Mouse (Mus musculus): ENCODE measurements around the gene Wsb1.

Wsb1 gene

DNA sequence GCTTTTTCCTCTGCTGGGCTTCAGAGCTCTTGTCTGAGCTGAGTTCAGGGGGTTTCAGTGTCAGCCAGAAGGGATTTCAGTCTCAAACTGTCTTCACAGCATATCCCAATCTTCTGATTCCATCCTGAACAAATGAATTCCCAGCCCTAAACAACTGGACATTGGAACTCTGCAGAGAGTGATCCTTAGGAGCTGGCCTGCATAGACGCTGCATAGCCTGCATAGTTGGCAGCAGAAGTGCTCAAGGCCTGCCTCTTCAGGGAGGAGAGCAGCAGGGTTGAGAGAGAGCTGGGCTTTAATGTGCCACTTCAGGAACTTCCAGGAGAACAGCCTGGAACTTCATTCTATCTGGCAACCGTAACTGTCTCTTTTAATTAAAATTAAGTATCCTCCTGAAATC lies 38.9 kb downstream of the Wsb1 start:
- DNase-seq (ENCODE audit: low spot score), result no peak

DNA sequence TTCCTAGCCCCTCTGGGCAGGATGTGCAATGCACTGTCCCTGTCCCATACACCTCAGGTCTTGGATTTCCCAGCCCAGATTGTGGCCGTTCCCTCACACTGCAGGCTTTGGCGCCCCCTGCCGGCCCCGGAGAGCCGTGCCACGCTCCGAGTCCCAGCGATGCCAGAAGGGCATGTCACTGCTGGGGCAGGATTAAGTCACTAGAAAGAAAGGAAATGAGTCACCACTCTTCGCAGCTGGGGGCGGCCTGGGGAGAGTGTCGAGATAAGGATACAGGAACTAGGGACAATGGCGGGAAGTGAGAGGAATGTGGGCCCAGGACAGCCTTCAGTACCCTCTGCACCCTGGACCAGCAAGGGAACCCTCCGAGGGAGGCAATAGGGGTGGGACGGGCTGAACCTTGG lies 40.5 kb downstream of the Wsb1 start:
- peak; percentile 99 for DNase-seq (ENCODE audit: low spot score)

DNA sequence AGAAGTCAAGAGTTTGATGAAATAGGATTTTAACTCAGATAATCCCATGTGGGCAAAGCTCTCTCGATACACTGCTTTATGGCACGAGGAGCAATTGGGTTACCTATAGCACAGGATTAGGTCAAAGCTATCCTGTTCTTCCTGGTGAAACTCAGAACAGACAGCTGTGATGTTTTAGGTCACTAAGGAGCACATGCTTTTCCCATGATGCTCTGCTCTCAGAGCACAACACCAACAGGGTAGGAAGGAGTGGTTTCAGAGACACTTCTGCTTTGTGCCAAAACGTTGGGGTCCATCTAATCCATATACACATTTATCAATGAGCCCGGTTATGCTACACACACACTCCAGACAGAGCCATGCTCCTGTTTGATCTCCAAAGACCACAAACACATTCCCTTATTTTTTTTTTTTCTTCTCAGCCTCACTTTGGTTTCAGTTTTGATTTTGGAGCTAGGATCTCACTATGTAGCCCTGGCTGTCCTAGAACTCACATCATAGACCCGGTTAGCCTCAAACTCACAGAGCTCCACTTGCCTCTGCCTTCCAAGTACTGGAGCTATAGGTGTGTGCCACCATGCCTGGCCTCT lies 44.5 kb downstream of the Wsb1 start:
- no peak for DNase-seq (ENCODE audit: low spot score)

DNA sequence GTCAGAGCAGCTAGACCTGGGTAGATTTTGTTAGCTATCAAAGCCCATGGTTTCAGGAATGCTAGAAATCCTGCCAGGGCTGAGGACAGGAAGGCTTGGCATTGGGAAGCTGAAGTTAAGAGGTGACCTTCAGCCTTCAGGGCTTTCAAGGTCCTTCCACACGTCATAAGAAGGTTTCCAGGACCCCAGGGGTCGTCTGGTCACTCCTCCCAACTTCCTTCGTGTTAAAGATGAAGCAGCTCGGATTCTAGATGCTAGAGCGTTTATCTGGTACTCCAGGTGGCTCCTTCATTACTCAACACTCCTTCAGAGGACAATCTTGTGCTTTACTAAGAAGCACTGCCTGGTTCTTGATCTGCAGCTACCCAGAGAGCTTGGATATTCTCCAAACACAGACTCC lies 45.4 kb downstream of the Wsb1 start:
- no peak for DNase-seq (ENCODE audit: low spot score)

DNA sequence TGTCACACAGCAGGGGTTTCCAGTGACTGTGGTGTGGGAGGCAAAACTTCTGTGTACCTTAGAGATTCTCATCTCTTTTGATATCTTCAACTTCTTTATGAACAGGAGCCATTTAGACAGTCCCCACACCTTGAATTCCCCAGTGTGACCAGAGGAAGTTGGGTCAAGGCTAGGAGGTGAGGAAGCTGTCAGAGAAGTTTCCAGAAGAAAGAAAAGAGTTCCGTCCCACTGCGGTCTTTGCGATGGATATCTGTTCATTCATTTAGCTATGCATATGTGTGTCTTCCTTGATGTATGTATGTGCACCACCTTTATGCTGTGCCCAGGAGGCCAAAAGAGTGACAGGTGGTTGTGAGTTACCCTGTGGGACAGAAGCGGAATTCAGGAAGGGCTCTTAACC lies 46.0 kb downstream of the Wsb1 start:
- no peak for DNase-seq (ENCODE audit: low spot score)

DNA sequence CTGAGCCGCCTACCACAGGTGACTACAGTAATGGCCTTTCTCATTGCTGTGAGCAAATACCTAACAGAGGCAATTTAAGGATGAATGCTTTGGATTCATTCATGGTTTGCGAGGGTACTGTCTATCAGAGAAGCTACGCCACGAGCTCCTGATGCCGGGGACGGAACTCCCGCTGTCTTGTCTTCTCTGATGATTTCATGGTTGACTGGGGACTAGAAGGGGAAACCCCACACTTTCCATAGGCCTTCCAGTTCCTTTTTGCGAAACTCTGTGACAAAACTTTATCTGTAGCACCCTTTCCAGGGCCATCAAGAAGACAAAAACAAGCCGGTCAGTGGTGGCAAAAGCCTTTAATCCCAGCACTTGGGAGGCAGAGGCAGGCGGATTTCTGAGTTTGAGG lies 46.8 kb downstream of the Wsb1 start:
- DNase-seq (ENCODE audit: low spot score), result no peak

DNA sequence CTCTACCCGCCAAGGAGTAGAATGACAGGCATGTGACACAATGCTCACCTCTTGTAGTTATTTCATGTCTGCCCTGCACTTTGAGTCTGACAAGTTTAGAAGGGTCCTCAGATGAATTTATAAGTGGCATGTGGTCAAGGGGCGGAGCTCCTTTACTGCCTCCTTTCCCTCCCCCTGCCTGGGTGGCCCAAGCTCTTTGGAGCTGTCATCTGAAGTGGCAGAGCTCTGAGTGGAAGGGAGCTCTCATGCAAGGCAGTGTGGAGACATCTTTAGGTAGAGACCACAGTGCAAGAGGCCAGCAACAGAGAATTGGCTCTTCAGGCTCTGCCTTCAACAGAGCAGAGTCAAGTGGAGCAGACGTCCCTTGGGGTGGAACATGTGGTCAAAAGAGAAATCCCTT lies 50.0 kb downstream of the Wsb1 start:
- DNase-seq (ENCODE audit: low spot score), result no peak

DNA sequence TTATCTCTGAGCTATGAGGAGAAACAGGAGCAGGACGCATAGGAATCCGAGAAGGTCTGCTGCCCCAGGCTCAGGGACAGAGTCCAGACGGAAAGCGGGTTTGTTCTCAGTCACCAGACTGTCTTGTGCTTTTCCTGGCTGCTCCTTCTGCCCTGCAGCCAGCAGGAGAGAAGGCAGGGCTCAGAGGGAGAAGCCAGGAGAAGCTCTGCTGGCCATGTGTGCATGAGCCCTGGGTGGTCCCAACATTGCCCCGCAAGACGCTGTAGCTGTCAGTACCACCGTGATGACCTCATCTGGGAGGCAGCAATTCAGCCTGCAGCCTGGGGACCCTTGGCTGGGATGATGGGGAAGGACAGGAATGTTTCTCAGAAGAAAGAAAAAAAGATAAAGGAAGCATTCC lies 54.0 kb downstream of the Wsb1 start:
- DNase-seq (ENCODE audit: low spot score), result no peak

DNA sequence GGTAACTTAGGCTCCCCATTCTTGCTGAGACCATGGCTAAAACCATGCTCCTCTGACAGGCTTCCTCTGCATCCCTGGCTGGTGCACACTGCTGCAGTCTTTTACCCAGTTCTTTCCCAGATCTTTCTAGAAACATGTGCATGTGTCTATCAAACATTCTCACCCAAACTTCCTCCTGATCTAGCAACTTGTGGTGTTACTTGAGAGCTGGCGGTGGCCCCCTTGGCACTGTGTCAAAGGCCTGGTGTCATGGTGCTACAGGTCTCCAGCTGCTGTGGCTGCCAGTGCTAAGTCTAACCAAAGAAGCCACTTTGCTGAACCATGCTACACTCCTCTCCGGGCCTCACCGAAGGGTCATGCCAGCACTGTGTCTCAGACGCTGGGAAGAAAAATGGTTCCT lies 55.9 kb downstream of the Wsb1 start:
- DNase-seq (ENCODE audit: low spot score), result no peak

DNA sequence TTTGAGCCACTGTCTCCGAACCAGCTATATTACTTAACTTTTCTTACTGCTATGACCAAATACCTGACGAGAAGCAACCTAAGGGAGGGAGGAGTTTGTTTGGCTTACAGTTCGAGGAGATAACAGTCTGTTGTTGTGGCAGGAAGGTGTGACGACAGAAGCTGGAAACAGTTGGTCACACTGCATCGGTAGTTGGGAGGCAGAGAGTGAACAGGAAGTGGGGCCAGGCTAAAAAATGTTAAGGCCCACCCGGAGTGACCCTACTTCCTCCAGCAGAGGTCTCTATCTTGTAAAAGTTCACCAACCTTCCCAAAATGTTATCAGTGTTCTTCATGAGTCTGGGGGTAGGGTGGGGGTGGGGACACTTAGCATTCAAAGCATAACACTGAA lies 56.6 kb downstream of the Wsb1 start:
- DNase-seq (ENCODE audit: low spot score), result no peak

DNA sequence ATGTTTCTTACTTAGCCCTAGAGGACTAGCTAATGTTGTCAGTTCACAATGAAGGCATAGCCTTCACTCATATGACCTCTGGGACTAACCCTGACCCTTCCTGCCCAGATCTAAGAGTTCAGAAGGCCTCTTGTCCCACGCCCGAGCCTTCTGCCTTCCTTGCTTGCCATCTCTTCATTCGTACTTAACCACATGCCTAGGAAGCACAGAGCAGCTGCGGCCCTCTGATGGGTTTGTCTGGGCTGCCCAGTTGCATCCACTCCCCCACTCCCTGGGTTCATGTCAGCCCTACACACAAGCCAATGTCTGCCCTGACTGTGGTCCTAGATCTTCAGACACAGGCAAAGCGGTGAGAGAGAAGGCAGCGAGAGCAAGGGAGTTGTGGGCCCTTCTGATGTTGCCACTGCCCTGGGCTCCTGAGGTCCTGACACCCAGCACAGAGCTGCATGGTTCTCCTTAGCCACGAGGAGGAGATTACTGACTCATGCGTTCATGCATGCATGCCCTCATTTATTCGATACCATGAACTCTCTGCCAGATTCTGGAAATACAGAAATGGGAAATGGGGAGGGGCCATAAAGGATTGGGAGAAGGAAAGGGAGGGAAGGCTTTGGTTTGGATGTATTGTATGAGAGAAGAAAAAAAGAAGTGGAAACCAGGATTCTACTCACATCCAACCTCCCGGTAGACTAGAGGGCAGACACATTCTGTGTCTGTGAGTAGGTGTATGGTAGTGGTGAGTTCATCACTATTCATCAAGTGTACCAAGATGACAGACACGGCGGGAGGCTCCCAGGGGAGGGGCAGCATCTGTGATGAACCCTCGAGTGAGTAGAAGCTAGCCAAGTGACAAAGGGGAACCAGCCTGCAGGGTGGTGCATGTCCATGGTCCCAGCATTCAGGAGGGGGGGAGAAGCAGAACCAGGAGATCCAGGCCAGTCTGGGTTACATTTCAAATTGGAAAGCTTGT lies 57.3 kb downstream of the Wsb1 start:
- no peak for DNase-seq (ENCODE audit: low spot score)

DNA sequence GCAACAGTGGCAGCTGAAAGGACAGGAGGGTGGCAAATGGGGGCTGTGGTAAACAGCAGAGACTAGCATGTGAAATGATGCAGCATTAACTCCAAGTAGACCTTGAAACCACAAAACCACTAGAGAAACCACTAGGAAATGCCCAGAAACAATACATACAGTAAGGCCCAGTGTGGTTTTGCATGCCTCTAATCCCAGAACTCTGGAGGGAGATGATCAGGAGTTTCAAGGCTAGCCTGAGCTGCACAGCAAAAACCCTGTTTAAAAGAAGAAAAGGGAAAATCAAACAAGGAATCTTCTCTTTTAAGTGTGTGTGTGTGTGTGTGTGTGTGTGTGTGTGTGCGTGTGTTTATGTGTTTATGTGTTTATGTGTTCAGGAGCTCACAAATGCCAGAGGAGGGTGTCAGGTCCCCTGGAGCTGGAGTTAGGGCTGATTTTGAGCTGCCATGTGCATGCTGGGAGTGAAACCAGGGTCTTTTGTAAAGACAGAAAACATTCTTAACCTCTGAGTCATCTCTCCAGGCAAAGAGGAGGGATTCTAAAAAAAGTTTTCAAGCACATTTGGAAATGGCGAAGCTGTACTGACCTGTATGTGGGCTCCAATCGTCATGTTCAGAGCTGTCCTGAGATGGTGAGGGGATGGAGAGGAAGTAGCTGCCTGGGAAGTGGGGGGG lies 58.1 kb downstream of the Wsb1 start:
- DNase-seq (ENCODE audit: low spot score), result no peak

DNA sequence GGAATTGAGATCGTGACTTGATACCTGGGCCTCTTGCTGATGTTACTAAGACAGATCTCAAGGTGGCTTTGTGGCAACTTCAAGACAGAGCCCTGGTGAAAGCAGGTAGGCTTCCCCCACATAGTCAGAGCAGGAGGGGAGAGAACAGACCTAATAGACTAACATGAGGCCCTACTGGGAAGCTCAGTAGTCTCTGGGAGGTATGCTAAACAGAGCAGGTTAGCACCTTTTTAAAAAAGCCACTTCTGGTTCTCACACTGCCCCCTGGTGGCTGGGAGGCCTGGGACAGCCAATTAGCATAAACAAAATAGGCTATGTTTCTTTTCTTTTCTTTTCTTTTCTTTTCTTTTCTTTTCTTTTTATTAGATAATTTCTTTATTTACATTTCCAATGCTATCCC lies 62.3 kb downstream of the Wsb1 start:
- peak; percentile 21 for DNase-seq (ENCODE audit: low spot score)

DNA sequence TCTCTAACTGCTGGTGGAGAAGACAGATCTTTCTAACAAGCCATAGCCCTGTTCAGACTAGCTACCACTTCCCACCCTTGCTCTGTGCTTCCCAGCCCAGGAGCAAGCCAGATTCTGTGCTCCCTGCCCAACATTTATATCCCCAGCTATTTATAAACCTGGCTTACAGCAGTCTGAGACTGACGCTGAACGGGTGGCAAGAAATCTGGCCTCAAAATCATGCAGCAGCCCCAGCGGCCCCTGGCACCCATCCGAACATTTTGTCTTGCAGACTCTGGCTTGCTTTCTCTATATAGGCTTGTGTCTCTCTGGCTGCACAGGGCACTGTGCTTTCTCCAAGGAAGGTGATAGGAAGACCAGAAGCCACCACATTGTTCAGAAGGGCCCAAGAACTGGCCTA lies 63.3 kb downstream of the Wsb1 start:
- DNase-seq (ENCODE audit: low spot score), result no peak

DNA sequence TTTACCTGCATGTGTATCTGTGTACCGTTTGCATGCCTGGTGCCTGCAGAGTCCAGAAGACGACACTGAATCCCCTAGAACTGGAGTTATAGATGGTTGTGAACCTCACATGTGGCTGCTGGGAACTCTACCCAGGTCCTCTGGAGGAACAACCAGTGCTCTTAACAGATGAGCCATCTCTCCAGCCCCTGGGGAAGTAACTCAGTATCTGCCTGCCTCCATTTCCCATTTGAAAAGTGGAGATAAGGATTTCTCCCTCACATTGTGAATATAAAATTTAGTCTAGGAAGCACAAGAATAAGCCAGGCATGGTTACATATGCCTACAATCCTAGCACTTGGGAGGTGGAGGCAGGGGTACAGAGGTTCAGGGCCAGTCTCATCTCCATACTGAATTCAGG lies 64.2 kb downstream of the Wsb1 start:
- DNase-seq (ENCODE audit: low spot score), result no peak

All from urinary bladder, postnatal 25 days (tissue).